Mouse (Mus musculus): ENCODE results near the gene Kmt2d. TPM values are rescaled to one million over a fixed set of nuclear protein-coding genes. Genes with fewer than 3 reads are reported as not detected.
"Not testable (repeated sequence)": the region's sequence is repeated elsewhere in the genome, so short reads cannot be mapped to it uniquely, and the experiment has no call there.

Kmt2d gene
- polyA plus RNA-seq, 1 experiment = 11.9 TPM

DNA sequence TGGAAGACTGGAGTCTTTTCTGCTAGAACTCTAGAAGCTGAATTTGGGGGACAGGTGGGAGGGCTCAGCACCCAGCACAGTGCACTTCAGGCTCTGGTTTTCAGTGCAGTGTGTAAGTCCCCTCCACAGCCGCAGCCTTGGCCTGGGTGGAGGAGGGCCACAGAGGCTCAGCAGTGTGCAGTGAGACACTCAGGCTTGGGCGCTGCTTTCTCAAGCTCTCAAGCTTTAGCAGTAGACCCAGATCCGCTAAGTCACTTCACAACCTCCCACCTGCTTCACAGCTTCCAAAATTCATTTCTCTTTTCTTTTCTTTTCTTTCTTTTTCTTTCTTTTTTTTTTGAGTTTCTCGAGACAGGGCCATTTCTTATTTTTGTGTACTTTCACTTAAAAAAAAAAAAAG is 50.1 kb downstream of the Kmt2d start:
- no peak overlapping the region for H3K4me3 ChIP-seq (replicated peaks)
- TF ChIP-seq GATA1 (IDR thresholded peaks at IDR 0.05; ENCODE audit: borderline replicate concordance, low read length) (no peak), FLI1 (IDR thresholded peaks at IDR 0.05; ENCODE audit: low read length) (no peak)

DNA sequence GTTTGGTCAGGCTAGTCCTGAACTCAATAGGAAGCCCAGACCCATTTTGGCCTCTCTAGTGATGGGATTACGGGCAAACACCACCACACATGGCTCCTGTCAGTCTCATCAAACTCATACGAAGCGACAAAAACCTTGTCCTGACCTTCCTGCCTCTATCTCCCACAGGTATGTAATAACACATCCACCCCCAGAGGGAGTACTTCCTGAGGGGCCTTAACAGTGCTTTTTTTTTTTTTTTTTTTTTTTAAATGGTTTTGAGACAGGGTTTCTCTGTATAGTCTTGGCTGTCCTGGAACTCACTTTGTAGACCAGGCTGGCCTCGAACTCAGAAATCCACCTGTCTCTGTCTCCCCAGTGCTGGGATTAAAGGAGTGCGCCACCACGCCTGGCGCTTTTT is 52.8 kb downstream of the Kmt2d start:
- TF ChIP-seq FLI1 (IDR thresholded peaks at IDR 0.05; ENCODE audit: low read length) (no peak), GATA1 (IDR thresholded peaks at IDR 0.05; ENCODE audit: borderline replicate concordance, low read length) (no peak)
- H3K9me3 ChIP-seq = no peaks in the 10 kb centered on the region; the same call in 1 of the 2 replicates

More for the DNA sequence above, 50.1 kb downstream of the Kmt2d start:
- Histone ChIP-seq H3K9me3 (peaks cover 10% of the 10 kb centered on the region), H3K36me3 (replicated peaks; ENCODE audit: low read length) (peaks cover 95% of the 10 kb centered on the region), H3K4me1 (peaks cover 42% of the 10 kb centered on the region), H3K27me3 (replicated peaks) (no peaks in the 10 kb centered on the region)

DNA sequence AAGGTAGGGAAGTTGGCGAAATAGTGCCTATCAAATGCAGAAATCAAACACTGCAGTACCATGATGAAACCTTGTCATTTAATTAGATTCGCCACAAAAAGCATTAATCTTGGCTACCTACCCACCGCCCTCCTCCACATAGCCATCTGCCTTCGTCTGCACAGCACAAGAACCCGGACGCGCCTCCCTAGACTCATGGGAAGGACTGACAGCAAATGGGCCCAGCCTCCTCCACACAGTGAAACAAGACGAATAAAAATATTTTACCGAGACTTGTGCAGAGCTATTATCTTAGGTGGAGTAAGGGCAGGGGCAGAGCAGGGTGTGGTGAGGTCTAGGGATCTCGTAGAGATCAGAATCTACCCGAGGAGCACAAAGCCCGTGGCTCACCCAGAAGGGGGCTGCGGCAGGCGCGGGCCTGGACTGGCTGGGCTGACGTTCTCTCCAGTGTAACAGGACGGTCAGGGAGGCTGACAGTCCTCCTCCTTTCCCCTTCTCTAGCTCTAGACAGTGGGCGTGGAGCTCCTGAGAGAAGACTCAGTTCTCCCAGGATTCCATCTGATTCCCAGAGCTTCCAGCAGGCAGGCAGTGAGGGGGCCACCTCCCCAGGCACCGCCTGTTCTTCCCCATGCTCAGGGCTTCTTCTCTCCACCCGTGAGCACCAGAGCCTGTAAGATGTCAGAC is 58.1 kb downstream of the Kmt2d start:
- Histone ChIP-seq H3K4me1 (peaks cover 18% of the 10 kb centered on the region), H3K9me3 (no peaks in the 10 kb centered on the region; the same call in 1 of the 2 replicates), H3K4me3 (replicated peaks) (no peak overlapping the region), H3K36me3 (replicated peaks; ENCODE audit: low read length) (peaks cover 79% of the 10 kb centered on the region), H3K27me3 (replicated peaks) (peaks cover 24% of the 10 kb centered on the region)
- TF ChIP-seq FLI1 (IDR thresholded peaks at IDR 0.05; ENCODE audit: low read length) (no peak), GATA1 (IDR thresholded peaks at IDR 0.05; ENCODE audit: borderline replicate concordance, low read length) (no peak)

More for the DNA sequence above, 52.8 kb downstream of the Kmt2d start:
- H3K4me1 ChIP-seq = peaks cover 19% of the 10 kb centered on the region
- H3K36me3 ChIP-seq (replicated peaks; ENCODE audit: low read length) = peaks cover 95% of the 10 kb centered on the region
- no peaks in the 10 kb centered on the region for H3K27me3 ChIP-seq (replicated peaks)
- no peak overlapping the region for H3K4me3 ChIP-seq (replicated peaks)

DNA sequence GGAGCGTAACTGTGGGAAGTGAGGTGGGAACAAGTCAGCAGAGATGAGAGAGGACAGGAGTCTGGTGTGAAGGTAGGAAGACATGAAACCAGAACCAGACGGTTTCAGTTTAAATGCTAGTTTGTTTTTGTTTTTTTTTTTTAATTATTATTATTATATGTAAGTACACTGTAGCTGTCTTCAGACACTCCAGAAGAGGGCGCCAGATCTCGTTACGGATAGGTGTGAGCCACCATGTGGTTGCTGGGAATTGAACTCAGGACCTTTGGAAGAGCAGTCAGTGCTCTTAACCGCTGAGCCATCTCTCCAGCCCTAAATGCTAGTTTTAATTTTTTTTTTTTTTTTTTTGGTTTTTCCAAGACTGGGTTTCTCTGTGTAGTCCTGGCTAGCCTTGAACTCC is 60.8 kb downstream of the Kmt2d start:
- Histone ChIP-seq H3K36me3 (replicated peaks; ENCODE audit: low read length) (peaks cover 54% of the 10 kb centered on the region), H3K27me3 (replicated peaks) (peaks cover 51% of the 10 kb centered on the region), H3K4me1 (peaks cover 45% of the 10 kb centered on the region)
- not testable (repeated sequence) for H3K4me3 ChIP-seq (replicated peaks); H3K9me3 ChIP-seq

DNA sequence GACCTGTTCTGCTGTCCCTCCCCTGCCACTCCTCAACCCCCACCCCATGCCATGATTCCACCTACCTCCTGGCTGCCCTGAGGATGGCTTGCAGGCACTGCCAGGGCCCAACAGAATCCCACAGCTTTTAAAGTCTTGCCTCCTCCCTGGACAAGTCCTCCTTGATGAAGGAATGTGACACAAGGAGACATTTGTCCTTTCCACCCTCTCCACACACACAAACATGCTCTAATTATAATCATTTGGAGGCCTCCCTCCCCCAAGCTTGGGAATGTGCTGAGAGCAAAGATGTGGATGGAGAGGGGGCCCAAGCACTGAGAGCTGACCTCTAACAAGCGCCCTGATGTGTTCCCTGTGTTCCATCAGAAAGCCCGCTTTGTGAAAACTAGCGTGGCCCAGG is 61.6 kb downstream of the Kmt2d start, which contains the start of gene Ddn:
Gene Ddn, minus strand, starts transcription at position 101 of the 400 bp plus-strand sequence.
- no peaks in the 10 kb centered on the region for H3K9me3 ChIP-seq
- peaks cover 59% of the 10 kb centered on the region for H3K27me3 ChIP-seq (replicated peaks)
- H3K4me3 ChIP-seq (replicated peaks) = peak within 1 kb of the TSS; percentile 90
- no peak for TF ChIP-seq FLI1 (IDR thresholded peaks at IDR 0.05; ENCODE audit: low read length)
- TF ChIP-seq GATA1 (IDR thresholded peaks at IDR 0.05; ENCODE audit: borderline replicate concordance, low read length) = no peak
- H3K4me1 ChIP-seq = peaks cover 53% of the 10 kb centered on the region
- peaks cover 46% of the 10 kb centered on the region for H3K36me3 ChIP-seq (replicated peaks; ENCODE audit: low read length)

DNA sequence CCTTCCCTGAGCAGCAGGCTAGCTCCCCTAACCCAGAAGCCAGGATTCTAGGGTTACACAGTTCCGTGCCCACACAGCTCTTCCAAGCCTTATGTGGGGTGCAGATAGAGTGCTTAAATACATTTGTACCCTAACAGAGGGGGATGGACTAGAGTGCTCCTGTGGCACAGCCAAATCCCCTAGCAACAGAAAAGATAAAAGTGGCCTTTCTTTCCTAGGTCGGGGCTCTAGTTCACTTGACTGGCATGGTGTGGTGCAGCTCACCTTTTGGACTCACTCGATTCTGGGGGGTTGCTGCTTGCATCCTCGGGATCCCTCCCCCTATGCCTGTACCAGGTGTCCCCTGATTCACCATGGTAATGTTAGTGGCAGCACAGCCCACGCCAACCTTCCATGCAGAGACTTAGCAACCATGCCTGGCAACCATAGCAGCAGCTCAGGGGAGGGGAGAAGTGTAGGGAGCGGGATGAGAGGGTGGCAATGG is 62.3 kb downstream of the Kmt2d start:
- H3K36me3 ChIP-seq (replicated peaks; ENCODE audit: low read length) = peaks cover 39% of the 10 kb centered on the region
- H3K9me3 ChIP-seq = no peaks in the 10 kb centered on the region
- H3K27me3 ChIP-seq (replicated peaks) = peaks cover 65% of the 10 kb centered on the region
- TF ChIP-seq GATA1 (IDR thresholded peaks at IDR 0.05; ENCODE audit: borderline replicate concordance, low read length) = no peak
- no peak for TF ChIP-seq FLI1 (IDR thresholded peaks at IDR 0.05; ENCODE audit: low read length)
- peaks cover 60% of the 10 kb centered on the region for H3K4me1 ChIP-seq
- H3K4me3 ChIP-seq (replicated peaks) = peak overlapping the region; percentile 90

DNA sequence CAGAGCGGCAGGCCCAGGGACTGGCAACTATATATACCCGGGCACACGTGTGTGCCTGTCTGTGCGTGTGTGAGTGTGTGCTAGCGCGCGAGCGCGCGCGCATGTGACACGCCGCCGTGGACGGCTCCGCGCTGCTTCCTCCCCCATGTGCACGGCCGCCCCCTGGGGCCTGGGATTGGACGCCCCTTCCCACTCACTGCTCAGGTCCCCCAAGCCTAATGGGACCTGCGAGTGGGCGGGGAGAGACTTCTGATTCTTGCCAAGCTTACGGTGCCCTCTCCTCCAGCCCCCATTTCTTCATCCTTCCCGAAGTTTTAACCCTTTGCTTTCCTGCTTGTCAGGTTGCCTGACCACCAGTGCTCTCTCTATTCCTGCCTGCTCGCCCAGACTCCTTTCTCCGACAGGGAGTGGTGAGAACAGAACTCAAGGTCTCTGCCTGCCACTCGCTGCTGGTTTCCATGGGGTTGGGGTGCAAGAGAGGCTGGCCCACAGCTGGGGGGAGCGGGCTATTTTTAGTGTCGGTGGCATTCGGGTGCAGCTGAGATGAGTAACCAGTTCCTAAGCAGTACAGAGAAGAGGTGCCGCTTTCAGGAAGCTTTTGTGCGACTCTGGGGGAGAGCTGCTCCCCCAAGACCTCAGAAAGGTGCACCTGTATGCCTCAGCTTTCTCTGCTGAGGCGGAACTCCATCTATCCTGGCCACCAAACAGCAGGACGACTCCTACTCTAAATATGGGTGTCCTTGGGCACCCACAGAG is 62.9 kb downstream of the Kmt2d start:
- peaks cover 33% of the 10 kb centered on the region for H3K36me3 ChIP-seq (replicated peaks; ENCODE audit: low read length)
- H3K4me3 ChIP-seq (replicated peaks) = peak overlapping the region; percentile 90
- peaks cover 66% of the 10 kb centered on the region for H3K4me1 ChIP-seq
- peaks cover 71% of the 10 kb centered on the region for H3K27me3 ChIP-seq (replicated peaks)
- TF ChIP-seq GATA1 (IDR thresholded peaks at IDR 0.05; ENCODE audit: borderline replicate concordance, low read length) (no peak), FLI1 (IDR thresholded peaks at IDR 0.05; ENCODE audit: low read length) (no peak)
- no peaks in the 10 kb centered on the region for H3K9me3 ChIP-seq

DNA sequence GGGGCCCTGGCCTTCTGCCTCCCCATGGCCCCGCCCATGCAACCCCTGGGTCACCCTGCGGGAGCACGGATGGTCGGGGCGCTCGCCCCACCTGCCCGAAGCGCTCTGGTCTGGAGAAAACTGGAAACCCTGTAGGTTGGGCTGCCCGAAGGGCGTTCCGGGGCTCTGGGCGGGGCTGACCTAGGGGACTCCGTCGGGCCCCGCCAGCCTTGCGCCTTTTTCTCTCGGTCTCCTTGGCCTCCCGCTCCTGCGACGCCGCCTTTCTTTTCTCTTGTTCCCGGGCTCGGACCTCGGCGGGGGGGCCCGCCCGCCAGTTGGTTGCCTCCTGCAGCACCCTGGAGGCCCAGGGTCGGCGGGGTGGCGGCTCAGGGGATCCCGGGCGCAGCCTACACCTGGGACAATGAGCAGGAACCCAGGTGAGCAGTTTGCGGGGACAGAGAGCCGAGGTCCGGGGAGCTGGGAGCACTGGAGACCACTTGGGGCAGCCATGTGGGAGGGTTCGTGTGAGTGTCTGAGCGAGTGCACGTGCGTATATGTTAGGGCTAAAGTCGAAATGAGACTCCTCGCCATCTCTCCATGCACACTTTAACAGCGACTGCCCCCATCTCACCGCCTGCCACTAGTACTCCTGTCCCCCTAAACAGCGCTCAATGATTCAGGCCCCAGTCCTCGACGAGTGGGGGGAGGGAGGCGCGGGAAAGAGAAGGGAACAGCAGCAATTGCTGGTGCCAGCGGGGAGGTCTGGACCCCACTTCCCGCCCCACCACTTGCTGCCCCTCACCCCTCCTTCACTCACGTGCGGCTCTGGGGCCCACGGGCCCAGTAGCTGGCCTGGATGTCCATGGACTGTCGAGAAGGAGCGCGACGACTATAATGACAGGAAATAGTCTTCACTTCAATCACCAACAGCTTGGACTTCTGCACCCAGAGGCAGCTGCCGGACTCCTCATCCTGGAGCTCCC is 63.9 kb downstream of the Kmt2d start:
- peak overlapping the region; percentile 90 for H3K4me3 ChIP-seq (replicated peaks)
- no peaks in the 10 kb centered on the region for H3K9me3 ChIP-seq
- H3K4me1 ChIP-seq = peaks cover 71% of the 10 kb centered on the region
- peaks cover 24% of the 10 kb centered on the region for H3K36me3 ChIP-seq (replicated peaks; ENCODE audit: low read length)
- TF ChIP-seq FLI1 (IDR thresholded peaks at IDR 0.05; ENCODE audit: low read length) = no peak
- peaks cover 80% of the 10 kb centered on the region for H3K27me3 ChIP-seq (replicated peaks)

DNA sequence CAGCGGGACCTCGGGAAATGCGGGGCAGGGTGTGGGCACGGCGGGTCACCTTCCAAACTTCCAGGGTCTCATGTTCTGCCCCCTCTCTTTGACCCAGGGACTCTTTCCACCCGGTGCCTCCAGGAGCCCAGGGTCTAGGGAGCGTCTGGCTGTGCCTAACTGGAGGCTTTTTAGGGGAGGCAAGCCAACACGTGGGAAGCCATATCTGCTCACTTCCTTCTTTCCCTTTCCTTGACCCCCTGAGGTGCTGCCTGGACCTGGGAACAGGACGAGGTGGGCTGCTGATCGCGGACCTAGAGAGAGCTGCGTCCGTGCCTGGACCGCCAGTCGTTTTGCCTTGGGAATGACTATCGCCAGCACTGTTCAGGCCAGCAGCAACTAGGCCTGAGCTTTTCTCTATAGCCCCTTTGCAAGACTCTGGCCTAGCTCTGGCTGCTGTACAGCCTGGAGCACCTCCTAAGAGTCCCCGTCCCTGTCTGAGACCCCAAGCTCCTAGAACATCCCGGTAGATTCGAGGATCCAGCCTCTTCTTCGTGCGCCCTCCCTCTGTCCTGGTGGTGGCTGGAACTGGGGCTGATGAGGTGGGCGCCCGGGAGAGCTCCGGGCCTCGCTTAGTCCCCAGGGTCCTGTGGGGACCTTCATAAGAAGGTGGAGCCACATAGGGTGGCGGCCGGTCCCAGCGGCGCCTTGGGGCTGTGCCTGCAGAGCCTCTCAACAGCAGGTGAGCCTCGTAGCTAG is 64.8 kb downstream of the Kmt2d start:
- Histone ChIP-seq H3K36me3 (replicated peaks; ENCODE audit: low read length) (peaks cover 16% of the 10 kb centered on the region), H3K27me3 (replicated peaks) (peaks cover 88% of the 10 kb centered on the region), H3K4me3 (replicated peaks) (peak overlapping the region; percentile 89), H3K4me1 (peaks cover 71% of the 10 kb centered on the region), H3K9me3 (no peaks in the 10 kb centered on the region)
- TF ChIP-seq FLI1 (IDR thresholded peaks at IDR 0.05; ENCODE audit: low read length) = no peak
- TF ChIP-seq GATA1 (IDR thresholded peaks at IDR 0.05; ENCODE audit: borderline replicate concordance, low read length) = no peak

All from megakaryocyte, embryonic 14.5 days (primary cell).